Mouse (Mus musculus) neural tube, embryonic 12.5 days (tissue): Measurements from ENCODE around the gene Lrch1. TPM values are rescaled to one million over a fixed set of nuclear protein-coding genes. Genes with fewer than 3 reads are reported as not detected.

Experiments
- ATAC-seq: fragments of 200-750 bp; cut with Nextera tagmentation; 2 replicates; pipeline ENCODE4 v1.8.0; 2017; ENCODE audit warnings: low read depth, mild to moderate bottlenecking, moderate TSS enrichment, moderate library complexity; ENCODE audit not compliant: low FRiP score
- H3K27ac ChIP-seq: fragments of 300-500 bp; sonication (generic); 2 replicates; pipeline ENCODE4 v1.5.1; 2016
- H3K27me3 ChIP-seq: fragments of 300-500 bp; sonication (generic); replicated peaks from 2 replicates; pipeline ENCODE4 v1.6.1; 2016; ENCODE audit warnings: mild to moderate bottlenecking
- H3K36me3 ChIP-seq: fragments of 300-500 bp; sonication (generic); 2 replicates; pipeline ENCODE4 v1.6.1; 2016; ENCODE audit warnings: mild to moderate bottlenecking
- H3K4me1 ChIP-seq: fragments of 300-500 bp; sonication (generic); 2 replicates; pipeline ENCODE4 v1.6.1; 2016
- H3K4me2 ChIP-seq: fragments of 300-500 bp; sonication (generic); replicated peaks from 2 replicates; pipeline ENCODE4 v1.6.1; 2016; ENCODE audit warnings: mild to moderate bottlenecking
- H3K4me3 ChIP-seq: fragments of 300-500 bp; sonication (generic); 2 replicates; pipeline ENCODE4 v1.5.1; 2016
- H3K9ac ChIP-seq: fragments of 300-500 bp; sonication (generic); 2 replicates; pipeline ENCODE4 v1.6.1; 2016; ENCODE audit warnings: mild to moderate bottlenecking
- H3K9me3 ChIP-seq: fragments of 300-500 bp; sonication (generic); 2 replicates; pipeline ENCODE4 v1.6.1; 2016; ENCODE audit warnings: mild to moderate bottlenecking
- WGBS: fragments of 180-500 bp; shearing (Covaris S2); methylation state at CpG from one replicate; pipeline ENCODE4 v1.1.7; 2016; 5-methylcytosine and 5-hydroxymethylcytosine counted together
- polyA plus RNA-seq: library from polyadenylated mRNA; unstranded; fragments of >200 nt; fragmentation: Nextera tagmentation; extraction: Ambion mirVana; gene quantifications from 2 replicates; pipeline ENCODE4 v1.2.1, GENCODE M21; 2016

Gene Lrch1
- polyA plus RNA-seq, 1 experiment from 2014 or later: 12.2 TPM

DNA sequence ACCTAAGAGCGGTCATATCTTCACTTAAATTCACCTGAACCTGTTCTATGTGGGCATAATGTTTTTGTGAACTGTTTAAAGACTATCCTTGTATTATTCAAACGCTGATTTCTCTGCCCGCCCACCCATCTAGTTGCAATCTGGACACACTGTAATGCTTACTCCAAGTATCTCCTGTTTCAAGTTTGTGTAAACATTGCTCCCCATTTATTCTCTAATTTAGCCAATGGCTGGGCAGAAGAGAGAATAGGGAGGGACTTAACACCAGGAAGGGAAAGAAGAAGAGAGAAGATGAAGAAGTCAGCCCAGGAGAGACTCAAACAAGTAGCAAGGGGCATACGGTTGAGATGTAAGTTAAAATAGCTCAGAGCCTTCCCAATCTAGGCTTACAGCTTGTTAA is 31.0 kb downstream of the Lrch1 start:
- H3K27ac ChIP-seq: no peak overlapping the region
- ATAC-seq: no peak
- H3K4me2 ChIP-seq: no peak overlapping the region
- H3K27me3 ChIP-seq: no peaks in the 10 kb centered on the region
- no peak overlapping the region for H3K4me3 ChIP-seq
- 91% methylated on average over 4 of the region's 4 CpGs for WGBS
- no peak overlapping the region for H3K9ac ChIP-seq
- no peaks in the 10 kb centered on the region for H3K9me3 ChIP-seq
- H3K36me3 ChIP-seq: 0 out of 2 replicates have a peak, but pooled peaks cover 4% of the 10 kb centered on the region
- H3K4me1 ChIP-seq: 0 out of 2 replicates have a peak, but pooled peaks cover 15% of the 10 kb centered on the region

DNA sequence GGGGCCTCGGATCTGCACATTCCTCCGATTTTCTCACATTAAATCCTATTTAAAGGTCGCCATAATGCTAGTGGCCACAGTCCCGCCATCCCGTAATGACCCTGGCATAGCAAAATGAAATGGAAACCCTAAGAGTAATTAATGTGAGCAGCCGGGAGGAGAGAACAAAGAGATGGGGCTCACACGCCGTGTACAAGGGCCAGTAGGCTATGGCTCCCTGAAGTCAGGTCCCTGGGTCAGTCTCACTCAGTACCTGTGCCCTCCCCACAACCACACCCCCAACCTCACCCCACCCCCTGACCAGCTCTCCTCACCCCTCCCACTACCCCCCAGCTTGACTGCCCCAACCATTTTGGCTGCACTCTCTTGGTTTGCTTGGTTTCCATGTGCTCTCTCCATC is 31.6 kb downstream of the Lrch1 start:
- Histone ChIP-seq H3K4me3 (no peak overlapping the region), H3K9ac (no peak overlapping the region), H3K9me3 (no peaks in the 10 kb centered on the region), H3K36me3 (0 out of 2 replicates have a peak, but pooled peaks cover 4% of the 10 kb centered on the region), H3K27ac (no peak overlapping the region), H3K4me2 (no peak overlapping the region), H3K27me3 (no peaks in the 10 kb centered on the region), H3K4me1 (0 out of 2 replicates have a peak, but pooled peaks cover 15% of the 10 kb centered on the region)
- WGBS: 39% methylated on average over 8 of the region's 8 CpGs
- peak; percentile 44; the same call in 1 of the 2 replicates for ATAC-seq

DNA sequence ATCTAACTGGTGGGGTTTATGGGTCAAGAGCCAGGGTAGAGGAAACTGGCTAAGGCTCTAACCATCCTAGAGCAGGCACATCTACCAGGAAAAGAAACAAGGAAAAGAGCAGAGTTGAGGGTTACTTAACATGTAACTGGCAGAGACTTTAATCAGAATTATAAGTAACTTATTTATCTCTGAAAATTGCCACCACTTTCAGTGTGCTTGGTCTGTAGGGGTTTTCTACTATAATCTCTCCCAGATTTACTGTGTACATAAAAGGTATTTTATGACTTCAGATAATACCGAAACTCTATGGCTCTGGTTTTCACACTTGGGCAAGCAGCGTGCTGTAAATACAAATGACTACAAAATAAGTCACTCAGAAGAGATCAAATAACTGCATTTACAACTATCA is 32.0 kb downstream of the Lrch1 start:
- Histone ChIP-seq H3K36me3 (0 out of 2 replicates have a peak, but pooled peaks cover 4% of the 10 kb centered on the region), H3K27me3 (no peaks in the 10 kb centered on the region), H3K9me3 (no peaks in the 10 kb centered on the region), H3K4me1 (0 out of 2 replicates have a peak, but pooled peaks cover 15% of the 10 kb centered on the region), H3K4me2 (no peak overlapping the region), H3K4me3 (no peak overlapping the region), H3K9ac (no peak overlapping the region), H3K27ac (no peak overlapping the region)
- ATAC-seq: no peak
- 61% methylated on average over 2 of the region's 2 CpGs for WGBS

DNA sequence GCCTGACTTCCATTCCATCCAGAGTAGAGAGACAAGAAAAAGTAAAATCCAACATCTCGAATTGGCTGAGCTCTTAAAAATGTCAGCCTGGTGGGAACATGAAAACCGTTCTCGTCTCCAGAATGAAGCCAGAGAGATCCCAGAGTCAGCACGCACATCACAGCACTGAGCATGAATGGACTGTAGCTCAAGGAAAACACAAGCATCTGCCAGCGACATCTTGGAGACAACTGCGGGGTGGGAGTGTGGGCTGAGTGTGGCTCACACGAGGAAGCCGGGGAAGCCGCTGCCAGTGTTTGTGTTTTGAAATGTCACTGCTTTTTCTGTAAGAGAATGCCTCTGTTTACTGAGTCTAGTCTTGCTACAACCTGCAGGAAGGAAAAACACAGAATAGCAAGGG is 32.7 kb downstream of the Lrch1 start:
- no peaks in the 10 kb centered on the region for H3K27me3 ChIP-seq
- 0 out of 2 replicates have a peak, but pooled peaks cover 15% of the 10 kb centered on the region for H3K4me1 ChIP-seq
- 0 out of 2 replicates have a peak, but pooled peaks cover under 1% of the 10 kb centered on the region for H3K36me3 ChIP-seq
- H3K4me2 ChIP-seq: no peak overlapping the region
- no peak overlapping the region for H3K27ac ChIP-seq
- H3K9me3 ChIP-seq: no peaks in the 10 kb centered on the region
- ATAC-seq: no peak
- H3K4me3 ChIP-seq: no peak overlapping the region
- H3K9ac ChIP-seq: no peak overlapping the region
- WGBS: 70% methylated on average over 9 of the region's 9 CpGs

DNA sequence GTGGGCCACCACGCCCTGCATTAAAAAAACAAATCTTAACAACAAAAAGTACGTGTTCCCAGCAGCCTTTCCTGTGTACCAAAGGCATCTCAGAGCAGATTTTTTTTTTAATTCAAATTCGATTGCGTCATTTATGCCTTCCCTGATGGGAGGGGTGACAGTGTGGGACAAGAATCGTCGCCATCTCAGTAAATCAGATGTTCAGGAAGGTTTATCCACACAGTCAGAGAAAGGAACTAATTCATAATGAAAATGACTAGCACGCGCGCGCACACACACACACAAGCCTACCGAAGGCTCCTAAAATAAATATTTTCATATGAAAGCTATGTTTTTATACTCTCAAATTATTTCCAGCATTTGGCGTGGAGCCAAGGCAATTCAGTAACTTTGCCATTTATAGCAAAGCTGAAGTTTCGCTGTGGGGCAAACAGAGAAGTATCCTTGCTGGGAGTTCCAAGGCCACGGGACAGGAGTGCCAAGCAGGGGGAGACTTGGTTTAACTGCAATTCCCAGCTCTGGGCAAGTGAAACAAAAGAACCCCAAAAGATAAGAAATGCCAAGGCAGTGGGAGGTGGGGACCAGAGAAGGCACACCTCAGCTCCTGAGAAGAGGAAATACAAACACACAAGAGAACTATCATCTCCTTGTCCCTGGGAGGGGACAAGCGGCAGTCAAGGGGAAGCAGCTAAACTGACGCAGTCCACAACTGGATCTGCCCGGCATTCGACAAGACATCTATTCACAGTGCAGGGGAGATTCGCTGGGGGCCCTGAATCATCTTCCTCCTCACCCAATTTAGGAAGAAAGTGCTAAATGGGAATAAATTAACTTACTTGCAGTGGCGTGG is 34.1 kb downstream of the Lrch1 start:
- H3K36me3 ChIP-seq: no peaks in the 10 kb centered on the region
- 82% methylated on average over 20 of the region's 20 CpGs for whole genome bisulfite sequencing

DNA sequence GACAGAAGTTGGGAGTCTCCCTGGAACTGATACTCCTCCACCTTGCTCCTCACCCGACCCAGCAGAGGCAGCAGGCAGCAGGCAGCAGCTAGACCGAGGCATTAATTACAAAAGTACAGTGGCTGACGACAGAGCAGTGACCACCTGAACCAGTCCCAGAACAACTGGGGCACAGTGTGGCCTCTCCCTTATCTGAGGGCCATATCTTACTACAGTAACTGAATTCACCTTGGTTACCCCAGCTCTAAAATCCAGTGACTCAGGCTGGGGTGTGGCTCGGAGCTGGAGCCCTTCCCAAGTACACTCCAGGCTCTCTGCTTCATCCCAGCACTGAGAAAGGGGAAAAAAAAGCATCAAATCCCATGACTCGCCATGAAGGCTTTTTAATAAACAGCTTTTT is 37.3 kb downstream of the Lrch1 start:
- Histone ChIP-seq H3K4me2 (no peak overlapping the region), H3K27ac (no peak overlapping the region), H3K9me3 (no peaks in the 10 kb centered on the region), H3K9ac (no peak overlapping the region), H3K4me3 (no peak overlapping the region), H3K27me3 (no peaks in the 10 kb centered on the region), H3K4me1 (0 out of 2 replicates have a peak, but pooled peaks cover 6% of the 10 kb centered on the region), H3K36me3 (no peaks in the 10 kb centered on the region)
- ATAC-seq: no peak
- 72% methylated on average over 5 of the region's 5 CpGs for WGBS

More for the DNA sequence above, 34.1 kb downstream of the Lrch1 start:
- ATAC-seq: no peak
- Histone ChIP-seq H3K4me2 (no peak overlapping the region), H3K4me3 (no peak overlapping the region), H3K4me1 (0 out of 2 replicates have a peak, but pooled peaks cover 15% of the 10 kb centered on the region), H3K9ac (no peak overlapping the region), H3K27me3 (no peaks in the 10 kb centered on the region), H3K27ac (no peak overlapping the region), H3K9me3 (no peaks in the 10 kb centered on the region)

DNA sequence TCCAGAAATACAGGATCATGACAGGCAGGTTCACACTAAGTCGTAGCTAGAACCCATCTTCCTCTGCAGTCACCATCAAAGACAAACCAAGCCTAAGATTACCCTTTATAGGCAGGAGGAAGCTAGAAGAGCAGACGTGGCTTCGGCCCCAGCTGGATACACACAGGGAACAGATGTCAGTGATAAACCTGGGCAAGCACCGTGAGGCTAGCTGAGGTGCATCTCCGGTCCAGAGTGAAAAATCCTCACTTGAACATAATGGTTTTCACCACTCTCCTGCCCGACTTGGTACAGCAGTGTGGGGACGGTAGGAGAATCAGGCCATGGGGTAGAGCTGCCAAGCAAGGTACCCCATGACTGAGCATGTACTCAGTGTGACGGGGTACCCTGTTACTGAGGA is 38.7 kb downstream of the Lrch1 start:
- no peaks in the 10 kb centered on the region for H3K36me3 ChIP-seq
- WGBS: 80% methylated on average over 8 of the region's 8 CpGs

DNA sequence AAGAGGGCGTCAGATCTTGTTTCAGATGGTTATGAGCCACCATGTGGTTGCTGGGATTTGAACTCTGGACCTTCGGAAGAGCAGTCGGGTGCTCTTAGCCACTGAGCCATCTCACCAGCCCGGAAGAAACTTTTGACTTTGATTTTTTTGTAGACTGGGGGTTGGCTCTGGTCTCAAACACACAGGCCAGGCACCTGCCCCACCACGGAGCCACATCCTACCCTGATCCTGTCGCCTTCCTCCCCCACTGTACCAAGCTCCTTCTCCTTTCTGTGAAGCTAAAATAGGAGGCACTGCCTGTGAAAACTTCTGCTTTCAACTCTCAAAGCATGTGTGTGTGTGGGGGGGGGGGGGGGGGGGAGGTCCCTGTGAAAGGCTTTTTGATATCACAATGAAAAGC is 39.4 kb downstream of the Lrch1 start:
- Histone ChIP-seq H3K4me1 (no peaks in the 10 kb centered on the region), H3K36me3 (no peaks in the 10 kb centered on the region), H3K27me3 (no peaks in the 10 kb centered on the region), H3K4me2 (no peak overlapping the region), H3K9me3 (no peaks in the 10 kb centered on the region), H3K9ac (no peak overlapping the region), H3K4me3 (no peak overlapping the region), H3K27ac (no peak overlapping the region)
- WGBS: 93% methylated on average over 6 of the region's 6 CpGs
- ATAC-seq: no peak

More for the DNA sequence above, 38.7 kb downstream of the Lrch1 start:
- no peak for ATAC-seq
- H3K9me3 ChIP-seq: no peaks in the 10 kb centered on the region
- no peaks in the 10 kb centered on the region for H3K4me1 ChIP-seq
- H3K4me3 ChIP-seq: no peak overlapping the region
- no peak overlapping the region for H3K4me2 ChIP-seq
- no peak overlapping the region for H3K27ac ChIP-seq
- H3K27me3 ChIP-seq: no peaks in the 10 kb centered on the region
- no peak overlapping the region for H3K9ac ChIP-seq

DNA sequence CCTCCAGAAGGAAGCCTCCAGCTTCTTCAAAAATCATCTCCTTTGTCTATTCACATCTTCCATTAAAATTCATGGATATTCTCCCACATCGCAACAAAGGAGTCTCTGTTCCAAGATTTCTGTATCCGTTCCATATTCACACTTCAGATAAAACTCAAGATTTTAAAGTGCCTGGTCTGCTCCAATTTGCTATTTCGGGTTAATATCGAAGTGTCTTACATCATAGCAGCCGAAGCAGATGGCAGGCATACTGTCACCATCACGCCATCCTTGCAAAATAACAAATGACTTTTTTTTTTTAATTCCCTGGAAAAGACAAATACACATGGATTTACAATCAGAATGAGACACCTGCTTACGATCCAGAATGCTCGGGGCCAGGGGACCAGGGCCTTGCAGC is 40.0 kb downstream of the Lrch1 start:
- no peaks in the 10 kb centered on the region for H3K36me3 ChIP-seq
- H3K9me3 ChIP-seq: no peaks in the 10 kb centered on the region
- no peak overlapping the region for H3K4me2 ChIP-seq
- no peaks in the 10 kb centered on the region for H3K4me1 ChIP-seq
- no peak for ATAC-seq
- no peak overlapping the region for H3K9ac ChIP-seq
- WGBS: 81% methylated on average over 8 of the region's 8 CpGs
- H3K4me3 ChIP-seq: no peak overlapping the region
- H3K27ac ChIP-seq: no peak overlapping the region
- no peaks in the 10 kb centered on the region for H3K27me3 ChIP-seq

DNA sequence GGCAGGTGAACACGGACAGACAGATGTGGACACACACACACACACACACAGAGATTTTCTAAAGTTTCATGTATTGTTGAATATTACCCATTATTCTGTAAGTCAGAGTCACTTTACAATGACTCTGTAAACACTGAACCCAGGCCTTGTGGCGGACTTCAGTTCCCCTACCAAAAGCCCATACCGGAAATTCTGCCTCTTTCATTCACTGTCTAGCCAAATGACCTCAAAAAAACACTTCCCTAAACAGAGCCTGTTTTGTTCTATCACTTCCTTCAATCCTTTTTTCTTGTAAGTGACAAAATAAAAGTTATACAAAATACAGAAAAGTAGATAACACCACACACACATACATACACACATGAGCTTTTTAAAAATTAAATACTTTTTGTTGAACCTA is 41.7 kb downstream of the Lrch1 start:
- WGBS: 87% methylated on average over 3 of the region's 3 CpGs
- Histone ChIP-seq H3K9ac (no peak overlapping the region), H3K36me3 (no peaks in the 10 kb centered on the region), H3K4me3 (no peak overlapping the region), H3K27ac (no peak overlapping the region), H3K4me1 (no peaks in the 10 kb centered on the region), H3K9me3 (no peaks in the 10 kb centered on the region), H3K27me3 (no peaks in the 10 kb centered on the region), H3K4me2 (no peak overlapping the region)
- no peak for ATAC-seq

DNA sequence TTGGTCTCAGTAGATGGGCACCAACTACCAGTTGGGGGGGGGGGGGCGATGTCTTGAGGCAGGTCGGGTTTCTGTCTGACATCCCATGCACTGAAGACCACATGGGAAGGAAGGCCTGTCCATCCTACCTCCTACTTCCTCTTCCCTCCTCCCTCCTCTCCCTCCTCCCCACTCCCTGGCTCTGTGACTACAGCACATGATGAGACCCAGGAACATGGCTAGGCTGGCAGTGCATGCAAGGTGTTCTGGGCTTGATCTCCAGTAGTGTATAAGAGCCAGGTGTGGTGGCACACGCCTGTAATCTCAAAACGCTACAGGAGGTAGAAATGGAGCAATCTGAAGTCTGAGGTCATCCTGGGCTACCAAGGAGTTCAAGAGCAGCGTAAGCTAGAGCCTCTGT is 43.2 kb downstream of the Lrch1 start:
- no peaks in the 10 kb centered on the region for H3K9me3 ChIP-seq
- no peaks in the 10 kb centered on the region for H3K4me1 ChIP-seq
- H3K9ac ChIP-seq: no peak overlapping the region
- H3K27ac ChIP-seq: no peak overlapping the region
- ATAC-seq: no peak
- H3K4me2 ChIP-seq: no peak overlapping the region
- H3K4me3 ChIP-seq: no peak overlapping the region
- H3K27me3 ChIP-seq: no peaks in the 10 kb centered on the region
- H3K36me3 ChIP-seq: no peaks in the 10 kb centered on the region
- 90% methylated on average over 5 of the region's 5 CpGs for WGBS

DNA sequence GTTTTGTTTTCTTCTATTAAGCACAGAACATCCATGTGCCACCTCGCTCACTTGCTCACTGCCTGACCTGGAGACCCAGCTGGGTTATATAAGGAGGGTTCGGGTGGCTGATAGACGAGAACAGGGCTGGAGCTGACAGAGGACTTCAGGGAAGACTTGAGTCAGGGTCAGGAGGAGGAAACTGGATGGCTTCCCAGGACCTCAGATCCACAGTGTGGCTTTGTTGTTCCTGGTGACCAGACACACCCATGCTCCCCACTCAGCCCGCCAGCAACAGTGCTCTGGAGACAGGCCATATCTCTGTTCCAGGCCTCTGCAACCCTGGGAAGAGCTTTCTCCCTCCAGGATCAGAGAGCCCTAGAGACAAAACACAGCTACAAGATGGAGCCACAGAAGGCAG is 44.6 kb downstream of the Lrch1 start:
- Histone ChIP-seq H3K27ac (no peak overlapping the region), H3K9me3 (no peaks in the 10 kb centered on the region), H3K4me2 (no peak overlapping the region), H3K9ac (no peak overlapping the region), H3K27me3 (no peaks in the 10 kb centered on the region), H3K4me3 (no peak overlapping the region), H3K36me3 (no peaks in the 10 kb centered on the region), H3K4me1 (no peaks in the 10 kb centered on the region)
- 81% methylated on average over 4 of the region's 4 CpGs for WGBS
- no peak for ATAC-seq
